Mouse (Mus musculus) layer of hippocampus, postnatal 25 days (tissue): ENCODE results near the gene Rbms1. TPM values are rescaled to one million over a fixed set of nuclear protein-coding genes. Genes with fewer than 3 reads are reported as not detected.
"Not testable (repeated sequence)": the region's sequence is repeated elsewhere in the genome, so short reads cannot be mapped to it uniquely, and the experiment has no call there.

Experiments
- DNase-seq, 2 experiments: peaks; one replicate each; pipeline ENCODE4 v3.0.0; 2022; ENCODE audit warnings: mixed read lengths in 2 of 2, low spot score in 1 of 2; ENCODE audit errors: extremely low spot score in 1 of 2
- total RNA-seq, 2 experiments: library from RNA; stranded (reverse); gene quantifications; 2 replicates each; pipeline ENCODE4 v1.2.3; 2021

The Rbms1 gene
- total RNA-seq, 2 experiments from 2014 or later, result 10.3 to 13.3 TPM

GRCm38 (mm10) chr2:60851898-60852297, 111.1 kb downstream of the Rbms1 start:
- DNase-seq, result no peak

- no peak for DNase-seq
Observed at GRCm38 (mm10) chr2:60851057-60851718, 111.8 kb downstream of the Rbms1 start.

GRCm38 (mm10) chr2:60848478-60848877, 114.5 kb downstream of the Rbms1 start:
- no peak for DNase-seq

GRCm38 (mm10) chr2:60847984-60848383, 115.0 kb downstream of the Rbms1 start:
- DNase-seq, result no peak

- DNase-seq, result no peak
Observed at GRCm38 (mm10) chr2:60845316-60845894, 117.6 kb downstream of the Rbms1 start.

- DNase-seq, result no peak
Observed at GRCm38 (mm10) chr2:60844259-60844658, 118.7 kb downstream of the Rbms1 start.

GRCm38 (mm10) chr2:60843633-60844032, 119.4 kb downstream of the Rbms1 start:
- DNase-seq, result no peak

GRCm38 (mm10) chr2:60842976-60843375, 120.0 kb downstream of the Rbms1 start:
- DNase-seq, result no peak

GRCm38 (mm10) chr2:60840922-60841321, 122.1 kb downstream of the Rbms1 start:
- no peak for DNase-seq

GRCm38 (mm10) chr2:60839498-60839897, 123.5 kb downstream of the Rbms1 start:
- no peak for DNase-seq

GRCm38 (mm10) chr2:60838856-60839255, 124.1 kb downstream of the Rbms1 start:
- no peak for DNase-seq

GRCm38 (mm10) chr2:60837616-60838015, 125.4 kb downstream of the Rbms1 start:
- no peak for DNase-seq

- no peak for DNase-seq
Observed at GRCm38 (mm10) chr2:60836237-60836636, 126.8 kb downstream of the Rbms1 start.

- DNase-seq, result no peak
Observed at GRCm38 (mm10) chr2:60834293-60834692, 128.7 kb downstream of the Rbms1 start.

- DNase-seq, result no peak
Observed at GRCm38 (mm10) chr2:60832254-60832653, 130.7 kb downstream of the Rbms1 start.

- not testable (repeated sequence) for DNase-seq
Observed at GRCm38 (mm10) chr2:60830464-60830863, 132.5 kb downstream of the Rbms1 start.

GRCm38 (mm10) chr2:60828908-60829462, 134.0 kb downstream of the Rbms1 start:
- DNase-seq, result no peak

- DNase-seq, result no peak
Observed at GRCm38 (mm10) chr2:60827152-60827428, 135.9 kb downstream of the Rbms1 start.

- DNase-seq, result no peak
Observed at GRCm38 (mm10) chr2:60826406-60827151, 136.4 kb downstream of the Rbms1 start.

- no peak for DNase-seq
Observed at GRCm38 (mm10) chr2:60825690-60826089, 137.3 kb downstream of the Rbms1 start.

- no peak for DNase-seq
Observed at GRCm38 (mm10) chr2:60821635-60822034, 141.4 kb downstream of the Rbms1 start.

GRCm38 (mm10) chr2:60818632-60819031, 144.4 kb downstream of the Rbms1 start:
- DNase-seq, result no peak
